Mouse (Mus musculus): Measurements from ENCODE around the gene Usp48.

Gene Usp48

DNA sequence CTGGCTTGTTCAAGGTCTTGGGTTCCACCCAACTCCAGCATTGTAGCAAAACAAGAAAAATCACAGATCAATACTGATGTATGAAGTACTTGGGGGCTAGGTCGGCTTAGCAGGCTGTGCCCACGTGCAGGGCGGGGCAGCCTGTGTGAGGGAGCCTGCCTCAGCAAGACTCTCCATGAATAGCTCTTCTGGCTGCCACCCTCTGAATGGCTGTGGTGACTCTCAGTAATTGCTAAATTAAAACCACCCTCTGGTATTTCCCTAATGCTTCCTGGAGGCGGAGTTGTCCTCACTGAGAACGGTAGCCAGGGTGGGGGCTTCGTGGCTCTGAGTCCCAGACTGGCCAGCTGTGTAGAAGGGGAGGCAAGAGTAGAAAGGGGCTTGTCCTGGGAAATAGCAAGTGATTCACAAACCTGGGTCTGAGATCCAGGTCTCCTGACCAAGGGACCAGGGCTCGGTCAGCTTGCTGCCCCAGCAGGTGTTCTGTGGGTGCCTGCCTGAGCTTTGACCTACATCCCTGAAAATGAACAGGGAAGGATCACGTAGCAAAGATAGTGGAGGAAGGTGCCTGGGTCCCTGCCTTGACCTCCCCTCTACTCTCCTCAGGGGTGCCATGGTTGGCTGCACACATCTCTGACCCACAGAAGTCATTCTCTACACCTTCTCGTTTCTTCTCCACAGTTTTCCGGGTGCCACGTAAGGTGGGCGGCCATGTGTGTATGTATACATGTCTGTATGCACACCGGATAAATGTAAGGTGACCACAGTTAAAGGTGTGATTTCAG lies 83.3 kb downstream of the Usp48 start:
- in situ Hi-C loops (cut with MboI; ENCODE audit: low pct_unique_long_range_greater_than_20kb in 1 of 2, low sequenced_read_pairs in 2 of 2, unreplicated experiment in 1 of 2) = loop anchor here (5.0 to 25.0 kb wide), 3 partner anchors 40 to 435 kb away; no protein-coding TSS in a partner anchor

- in situ Hi-C loops (cut with MboI; ENCODE audit: low pct_unique_long_range_greater_than_20kb in 1 of 2, low sequenced_read_pairs in 2 of 2, unreplicated experiment in 1 of 2) = loop anchor here (5.0 to 25.0 kb wide), 3 partner anchors 39 to 434 kb away; no protein-coding TSS in a partner anchor
Observed at GRCm38 (mm10) chr4:137677906-137678305, 84.4 kb downstream of the Usp48 start.

GRCm38 (mm10) chr4:137678568-137678967 lies 85.0 kb downstream of the Usp48 start:
- in situ Hi-C loops (cut with MboI; ENCODE audit: low pct_unique_long_range_greater_than_20kb in 1 of 2, low sequenced_read_pairs in 2 of 2, unreplicated experiment in 1 of 2) = loop anchor here (5.0 to 25.0 kb wide), 3 partner anchors 39 to 434 kb away; no protein-coding TSS in a partner anchor

DNA sequence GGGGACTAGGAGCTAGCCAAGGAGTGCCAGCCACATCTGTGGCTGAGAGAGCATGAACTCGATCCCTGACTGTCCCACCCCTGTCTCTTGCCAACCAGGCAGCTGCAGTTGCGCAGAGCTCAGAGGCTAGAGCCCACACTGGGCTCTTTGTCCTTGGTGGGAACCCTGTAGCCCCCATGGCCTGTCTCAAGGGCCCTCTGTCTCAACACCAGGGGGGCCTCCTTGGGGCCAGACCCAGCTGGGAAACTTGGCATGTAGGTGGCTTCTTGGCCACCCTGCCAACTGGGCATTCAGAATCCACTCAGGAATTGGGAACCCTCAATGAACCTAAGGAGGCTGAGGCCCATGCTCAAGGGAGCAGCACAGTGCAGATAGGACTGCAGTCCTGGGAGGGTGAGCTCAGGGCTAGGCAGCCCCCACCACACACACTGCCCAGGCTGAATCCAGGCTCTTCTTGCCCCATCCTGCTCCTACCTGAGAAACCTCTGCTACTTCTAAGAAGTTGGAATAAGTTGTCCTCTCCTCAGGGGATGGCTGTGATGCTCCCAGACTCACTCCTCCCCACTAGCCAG lies 86.5 kb downstream of the Usp48 start:
- in situ Hi-C loops (cut with MboI; ENCODE audit: low pct_unique_long_range_greater_than_20kb in 1 of 2, low sequenced_read_pairs in 2 of 2, unreplicated experiment in 1 of 2) = loop anchor here (5.0 to 25.0 kb wide), 3 partner anchors 37 to 432 kb away; no protein-coding TSS in a partner anchor

DNA sequence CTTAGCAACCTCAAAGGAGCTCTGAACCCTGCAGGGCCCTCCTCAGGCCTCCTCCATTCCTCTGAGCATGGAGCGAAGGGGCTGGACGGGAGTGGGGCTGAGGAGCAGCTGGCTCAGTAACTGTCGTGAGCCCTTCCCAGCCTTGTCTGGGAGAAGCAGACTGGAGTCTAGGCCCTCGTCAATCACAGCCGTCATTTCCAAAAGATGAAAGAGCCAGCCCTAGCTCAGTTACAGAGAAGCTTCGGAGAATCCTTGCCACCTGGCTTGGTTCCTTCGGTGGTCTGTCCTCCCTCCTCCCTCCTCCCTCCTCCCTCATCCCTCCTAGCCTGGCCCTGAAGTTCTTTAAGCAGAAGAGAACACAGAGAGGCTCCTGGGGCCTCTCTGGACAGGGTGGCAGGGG lies 87.2 kb downstream of the Usp48 start:
- in situ Hi-C loops (cut with MboI; ENCODE audit: low pct_unique_long_range_greater_than_20kb in 1 of 2, low sequenced_read_pairs in 2 of 2, unreplicated experiment in 1 of 2) = loop anchor here in 1 of 2 experiments (25.0 kb wide), 1 partner anchor 432 kb away; no protein-coding TSS in a partner anchor

DNA sequence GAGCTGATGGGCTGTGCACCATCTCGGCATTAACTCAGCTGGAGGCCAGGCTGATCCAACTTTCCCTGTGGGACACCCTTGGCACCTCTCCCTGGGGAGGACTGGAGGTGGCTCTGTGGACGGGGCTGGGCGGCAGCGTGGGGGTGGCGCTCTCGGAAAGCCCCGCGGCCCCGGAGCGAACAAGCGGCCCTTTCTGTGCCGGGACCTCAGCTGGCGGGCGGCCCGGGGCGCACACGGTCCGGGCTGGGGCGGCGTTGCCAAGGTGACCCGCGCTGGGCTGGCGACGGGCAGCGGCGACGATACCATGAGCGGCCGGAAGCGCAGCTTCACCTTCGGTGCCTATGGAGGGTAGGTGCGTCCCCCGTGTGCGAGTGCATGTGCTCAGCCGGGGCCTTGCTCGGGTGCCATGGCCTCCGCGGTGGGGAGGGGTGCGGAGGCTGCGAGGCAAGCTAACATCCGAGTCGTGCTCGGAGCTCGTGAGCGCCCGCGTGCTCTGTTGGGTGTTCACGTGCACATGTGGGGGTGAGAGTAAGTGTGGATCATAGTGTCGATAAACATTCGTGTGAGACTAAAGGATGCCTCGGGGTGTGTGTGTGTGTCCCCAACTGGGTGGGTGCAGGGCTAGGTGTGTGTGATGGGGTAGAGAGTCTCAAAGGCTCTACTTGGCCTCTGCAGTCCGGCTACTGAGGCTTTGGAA lies 88.0 kb downstream of the Usp48 start:
- in situ Hi-C loops (cut with MboI; ENCODE audit: low pct_unique_long_range_greater_than_20kb in 1 of 2, low sequenced_read_pairs in 2 of 2, unreplicated experiment in 1 of 2) = loop anchor here in 1 of 2 experiments (25.0 kb wide), 1 partner anchor 431 kb away; no protein-coding TSS in a partner anchor

DNA sequence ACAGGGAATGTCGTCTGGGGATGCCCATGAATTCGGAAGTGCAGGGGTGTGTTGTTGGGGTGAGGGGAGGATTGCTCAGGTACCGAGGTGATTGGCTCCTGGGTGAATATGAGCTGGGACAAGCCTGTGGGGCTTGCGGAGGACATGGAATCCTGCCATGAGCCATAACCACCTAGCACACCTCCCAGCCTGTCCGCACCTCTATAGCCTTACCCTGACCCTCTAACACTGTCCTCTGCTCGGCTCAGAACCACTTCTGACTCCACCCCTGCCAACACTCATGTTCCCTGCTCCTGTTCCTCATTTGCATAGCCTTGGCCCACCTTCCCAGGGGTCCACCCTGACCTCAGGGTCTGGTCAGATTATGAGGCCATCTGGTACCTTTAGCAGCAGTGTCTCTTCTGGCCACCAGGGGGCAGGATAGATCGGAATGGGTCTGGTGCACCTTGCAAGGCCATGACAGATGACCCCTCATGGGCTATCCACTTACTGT lies 89.5 kb downstream of the Usp48 start:
- in situ Hi-C loops (cut with MboI; ENCODE audit: low pct_unique_long_range_greater_than_20kb in 1 of 2, low sequenced_read_pairs in 2 of 2, unreplicated experiment in 1 of 2) = loop anchor here in 1 of 2 experiments (25.0 kb wide), 1 partner anchor 429 kb away; no protein-coding TSS in a partner anchor

DNA sequence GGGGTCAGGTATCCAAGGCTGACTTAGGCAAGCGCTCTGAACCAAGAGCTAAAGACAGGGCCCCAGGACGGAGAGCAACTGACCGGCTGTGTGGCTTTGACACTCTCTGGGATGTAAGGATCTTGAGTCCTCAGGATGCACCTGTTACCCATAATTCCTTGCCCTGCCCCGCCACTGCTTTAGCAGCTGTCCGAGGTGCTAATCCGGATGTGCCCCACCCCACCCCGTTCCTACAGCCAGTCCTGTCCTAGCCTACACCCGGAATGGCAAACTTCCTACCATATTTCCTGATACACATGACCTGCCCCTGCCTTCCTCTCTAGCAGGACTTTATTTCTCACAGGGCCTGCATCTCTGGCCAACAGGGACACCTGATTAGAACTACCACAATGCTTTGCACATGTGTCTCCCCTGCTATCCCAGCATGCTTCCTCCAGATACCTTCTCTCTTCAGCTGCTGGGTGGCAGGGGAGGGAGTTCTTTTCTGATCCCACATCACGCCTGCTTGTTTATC lies 91.3 kb downstream of the Usp48 start:
- in situ Hi-C loops (cut with MboI; ENCODE audit: low pct_unique_long_range_greater_than_20kb in 1 of 2, low sequenced_read_pairs in 2 of 2, unreplicated experiment in 1 of 2) = loop anchor here in 1 of 2 experiments (25.0 kb wide), 1 partner anchor 427 kb away; no protein-coding TSS in a partner anchor

DNA sequence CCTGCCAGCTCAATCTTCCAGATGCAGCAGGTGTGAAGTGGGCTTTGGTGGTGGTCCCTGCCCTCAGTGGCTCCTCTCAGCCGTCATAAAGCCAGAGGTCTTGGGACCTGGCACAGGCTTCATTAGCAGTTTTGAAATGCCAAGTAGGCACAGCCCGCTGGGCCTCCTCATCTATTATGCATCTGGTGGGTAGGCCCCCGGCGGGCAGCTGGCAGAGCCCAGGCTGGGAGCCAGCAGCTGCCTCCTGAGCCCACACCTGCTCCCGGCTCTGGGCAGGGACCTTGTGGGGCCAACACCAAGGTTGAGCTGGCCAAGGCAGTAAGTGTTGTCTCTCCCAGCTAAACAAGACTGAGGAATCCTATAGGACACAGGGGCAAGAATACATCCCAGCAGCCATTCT lies 92.7 kb downstream of the Usp48 start:
- in situ Hi-C loops (cut with MboI; ENCODE audit: low pct_unique_long_range_greater_than_20kb in 1 of 2, low sequenced_read_pairs in 2 of 2, unreplicated experiment in 1 of 2) = loop anchor here in 1 of 2 experiments (25.0 kb wide), 1 partner anchor 426 kb away; no protein-coding TSS in a partner anchor

DNA sequence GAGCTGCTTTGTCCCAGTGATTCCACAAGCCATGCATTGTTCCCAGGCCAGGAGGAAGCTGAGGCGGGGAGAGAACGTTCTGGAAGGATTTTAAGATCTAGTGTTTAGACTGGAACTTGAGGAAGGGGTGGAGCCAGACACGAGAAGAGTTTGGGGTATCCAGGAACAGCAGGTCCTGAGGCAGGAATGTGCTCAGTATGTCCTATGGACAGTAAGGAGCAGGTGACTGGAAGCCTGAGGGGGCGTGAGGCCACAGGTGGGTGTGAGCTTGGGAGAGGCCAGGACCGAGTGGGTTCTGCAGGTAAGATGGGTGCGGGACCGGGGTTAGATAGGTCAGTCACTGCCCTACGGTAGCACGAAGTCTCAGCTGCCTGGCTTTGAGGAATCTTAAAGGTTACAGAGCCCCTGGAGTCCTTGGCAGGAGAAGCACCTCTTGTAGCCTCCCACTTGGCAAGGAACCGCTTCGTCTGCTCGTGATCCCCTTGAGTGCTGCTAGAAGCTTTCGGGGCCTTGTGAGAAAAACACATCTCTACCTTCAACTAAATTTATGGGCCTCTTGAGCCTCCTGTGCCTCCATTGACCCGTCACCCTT lies 93.8 kb downstream of the Usp48 start:
- in situ Hi-C loops (cut with MboI; ENCODE audit: low pct_unique_long_range_greater_than_20kb in 1 of 2, low sequenced_read_pairs in 2 of 2, unreplicated experiment in 1 of 2) = loop anchor here in 1 of 2 experiments (25.0 kb wide), 1 partner anchor 425 kb away; no protein-coding TSS in a partner anchor

GRCm38 (mm10) chr4:137692107-137692902 lies 98.8 kb downstream of the Usp48 start:
- in situ Hi-C loops (cut with MboI; ENCODE audit: low pct_unique_long_range_greater_than_20kb in 1 of 2, low sequenced_read_pairs in 2 of 2, unreplicated experiment in 1 of 2) = loop anchor here in 1 of 2 experiments (25.0 kb wide), 1 partner anchor 420 kb away; no protein-coding TSS in a partner anchor

- in situ Hi-C loops (cut with MboI; ENCODE audit: low pct_unique_long_range_greater_than_20kb in 1 of 2, low sequenced_read_pairs in 2 of 2, unreplicated experiment in 1 of 2) = loop anchor here in 1 of 2 experiments (25.0 kb wide), 1 partner anchor 417 kb away; no protein-coding TSS in a partner anchor
Observed at GRCm38 (mm10) chr4:137695300-137695699, 101.7 kb downstream of the Usp48 start.

- in situ Hi-C loops (cut with MboI; ENCODE audit: low pct_unique_long_range_greater_than_20kb in 1 of 2, low sequenced_read_pairs in 2 of 2, unreplicated experiment in 1 of 2) = loop anchor here in 1 of 2 experiments (25.0 kb wide), 1 partner anchor 416 kb away; no protein-coding TSS in a partner anchor
Observed at GRCm38 (mm10) chr4:137695900-137696299, 102.3 kb downstream of the Usp48 start.

- in situ Hi-C loops (cut with MboI; ENCODE audit: low pct_unique_long_range_greater_than_20kb in 1 of 2, low sequenced_read_pairs in 2 of 2, unreplicated experiment in 1 of 2) = loop anchor here in 1 of 2 experiments (25.0 kb wide), 1 partner anchor 415 kb away; no protein-coding TSS in a partner anchor
Observed at GRCm38 (mm10) chr4:137697156-137697885, 103.8 kb downstream of the Usp48 start.

DNA sequence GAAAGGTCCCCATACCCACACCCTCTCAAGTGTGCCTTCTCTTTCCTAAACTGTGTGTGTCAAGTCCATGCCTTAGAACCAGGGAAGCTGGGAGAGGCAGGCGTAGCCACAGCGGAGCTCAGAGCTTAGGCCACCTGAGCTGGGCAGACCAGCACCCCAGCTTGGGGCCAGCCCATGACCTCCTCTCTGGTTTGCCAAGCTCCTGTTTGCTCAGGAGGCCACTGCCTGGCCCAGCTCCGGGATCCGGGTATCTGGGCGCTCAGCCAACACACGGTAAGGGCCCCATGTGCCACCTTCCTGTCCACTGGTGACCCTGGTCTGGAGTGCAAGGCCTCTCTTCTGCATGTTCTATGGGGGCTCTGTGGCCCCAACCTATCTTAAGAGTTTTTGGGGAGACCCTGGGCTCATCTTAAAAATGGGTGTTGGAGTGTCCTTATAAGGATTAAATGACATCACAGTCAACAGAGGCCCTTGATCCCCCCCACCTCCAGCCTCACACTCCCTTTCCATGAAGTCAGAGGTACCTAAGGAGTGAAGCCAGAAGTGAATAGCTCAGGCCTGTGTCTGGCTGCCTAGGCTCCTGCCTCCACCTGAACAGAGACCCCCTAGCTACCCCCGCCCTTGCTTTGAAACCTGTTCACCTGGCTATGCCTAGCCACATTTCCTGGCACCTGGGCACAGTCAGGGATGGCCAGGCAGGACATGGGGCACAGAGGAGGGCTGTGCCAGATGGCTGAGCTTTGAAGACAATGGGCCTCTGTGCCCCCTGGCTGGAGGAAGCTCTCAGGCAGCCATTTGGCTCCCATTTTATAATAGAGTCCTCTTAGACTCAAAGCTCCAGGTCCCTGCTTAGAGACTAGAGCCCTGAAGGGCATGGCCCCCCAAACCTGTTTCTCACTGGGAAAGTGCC lies 104.8 kb downstream of the Usp48 start:
- in situ Hi-C loops (cut with MboI; ENCODE audit: low pct_unique_long_range_greater_than_20kb in 1 of 2, low sequenced_read_pairs in 2 of 2, unreplicated experiment in 1 of 2) = loop anchor here in 1 of 2 experiments (25.0 kb wide), 1 partner anchor 414 kb away; no protein-coding TSS in a partner anchor

All from mouse embryonic stem cell (cell line).